Mouse (Mus musculus): ENCODE results near the gene Epha3.

- TF ChIP-seq CTCF (IDR thresholded peaks at IDR 0.05; ENCODE audit: control insufficient read depth, insufficient read depth, insufficient replicate concordance, low read depth, low read length) (no peak), POLR2A (IDR thresholded peaks at IDR 0.05; ENCODE audit: control insufficient read depth, low read depth, low read length) (no peak)
Observed at GRCm38 (mm10) chr16:63817606-63818005, 46.4 kb downstream of the Epha3 start.

Measured in testis, adult 2 months (tissue).